Mouse (Mus musculus) adipocyte (in vitro differentiated cells): ENCODE measurements around the gene Cela2a.
A peak's percentile ranks its signal among the peaks of the same experiment; 100 is the strongest.
"Not testable (repeated sequence)": the region's sequence is repeated elsewhere in the genome, so short reads cannot be mapped to it uniquely, and the experiment has no call there.

Source experiments
- DNase-seq: peaks from one replicate; pipeline ENCODE4 v3.0.0-alpha.2; 2016; ENCODE audit warnings: low spot score

Cela2a gene

GRCm38 (mm10) chr4:141797545-141797944 is 28.4 kb downstream of the Cela2a start:
- DNase-seq = no peak

GRCm38 (mm10) chr4:141796954-141797353 is 29.0 kb downstream of the Cela2a start:
- DNase-seq = no peak

- DNase-seq = no peak
These were observed 29.6 kb downstream of the Cela2a start for GRCm38 (mm10) chr4:141796356-141796755.

GRCm38 (mm10) chr4:141794152-141794535 is 31.8 kb downstream of the Cela2a start:
- DNase-seq = no peak

GRCm38 (mm10) chr4:141793282-141794151 is 32.4 kb downstream of the Cela2a start, which contains the start of gene Casp9:
Gene Casp9, plus strand, starts transcription at chr4:141793612.
- peak; percentile 96 for DNase-seq

GRCm38 (mm10) chr4:141792554-141793281 is 33.2 kb downstream of the Cela2a start:
- no peak for DNase-seq

- DNase-seq = peak; percentile 22
These were observed 34.0 kb downstream of the Cela2a start for GRCm38 (mm10) chr4:141791951-141792350.

GRCm38 (mm10) chr4:141791486-141791885 is 34.5 kb downstream of the Cela2a start:
- DNase-seq = no peak

GRCm38 (mm10) chr4:141790524-141790990 is 35.4 kb downstream of the Cela2a start, which contains the start of gene Dnajc16:
Gene Dnajc16, minus strand, starts transcription at chr4:141790931.
- peak; percentile 99 for DNase-seq

GRCm38 (mm10) chr4:141789564-141790218 is 36.3 kb downstream of the Cela2a start:
- DNase-seq = no peak

GRCm38 (mm10) chr4:141787462-141787861 is 38.5 kb downstream of the Cela2a start:
- no peak for DNase-seq

GRCm38 (mm10) chr4:141787046-141787445 is 38.9 kb downstream of the Cela2a start:
- peak; percentile 58 for DNase-seq

- DNase-seq = no peak
These were observed 39.8 kb downstream of the Cela2a start for GRCm38 (mm10) chr4:141786141-141786540.

GRCm38 (mm10) chr4:141784835-141785234 is 41.1 kb downstream of the Cela2a start:
- DNase-seq = no peak

GRCm38 (mm10) chr4:141781201-141781985 is 44.6 kb downstream of the Cela2a start:
- no peak for DNase-seq

GRCm38 (mm10) chr4:141779828-141780227 is 46.1 kb downstream of the Cela2a start:
- no peak for DNase-seq

- not testable (repeated sequence) for DNase-seq
These were observed 52.9 kb downstream of the Cela2a start for GRCm38 (mm10) chr4:141773019-141773418.

GRCm38 (mm10) chr4:141771823-141772222 is 54.1 kb downstream of the Cela2a start:
- no peak for DNase-seq

GRCm38 (mm10) chr4:141769501-141770160 is 56.3 kb downstream of the Cela2a start:
- peak; percentile 53 for DNase-seq

- DNase-seq = no peak
These were observed 58.5 kb downstream of the Cela2a start for GRCm38 (mm10) chr4:141767353-141768036.
